Mouse (Mus musculus) cerebellum, adult 2 months (tissue): ENCODE measurements around the gene Dcaf11. TPM values are rescaled to one million over a fixed set of nuclear protein-coding genes. Genes with fewer than 3 reads are reported as not detected.
A peak's percentile ranks its signal among the peaks of the same experiment; 100 is the strongest.

Experiments used
- DNase-seq, 2 experiments: peaks; one replicate each; pipeline ENCODE4 v3.0.0; 2021
- H3K27ac ChIP-seq: fragments of 200-500 bp; 2 replicates; pipeline ENCODE4 v1.5.1; 2012; ENCODE audit warnings: low read length, control low read depth, inconsistent platforms; ENCODE audit not compliant: insufficient read depth
- H3K27me3 ChIP-seq: fragments of 200-500 bp; 2 replicates; pipeline ENCODE4 v1.6.1; 2012; ENCODE audit warnings: inconsistent platforms, mild to moderate bottlenecking, low read length, moderate library complexity; ENCODE audit not compliant: control insufficient read depth, insufficient read depth
- H3K4me1 ChIP-seq: fragments of 200-500 bp; 2 replicates; pipeline ENCODE4 v1.6.1; 2011; ENCODE audit warnings: low read length; ENCODE audit not compliant: control insufficient read depth, insufficient read depth
- H3K4me3 ChIP-seq: fragments of 200-500 bp; replicated peaks from 2 replicates; pipeline ENCODE3; 2011; ENCODE audit warnings: mild to moderate bottlenecking, low read depth, low read length, control low read depth; ENCODE audit not compliant: insufficient read depth
- CTCF ChIP-seq: fragments of 200-500 bp; IDR thresholded peaks from 2 replicates; pipeline ENCODE4 v1.5.1; 2011; ENCODE audit warnings: low read depth, mild to moderate bottlenecking, control low read depth, low read length, moderate library complexity, borderline replicate concordance; ENCODE audit not compliant: insufficient read depth
- POLR2A ChIP-seq: fragments of 200-500 bp; IDR thresholded peaks from 2 replicates; pipeline ENCODE4 v1.6.1; 2011; ENCODE audit warnings: low read length, control low read depth, borderline replicate concordance; ENCODE audit not compliant: insufficient read depth
- WGBS: fragments of 180-500 bp; shearing (Covaris S2); methylation state at CpG from one replicate; pipeline ENCODE4 v1.1.7; 2018; 5-methylcytosine and 5-hydroxymethylcytosine counted together
- polyA plus RNA-seq: library from polyadenylated mRNA; depleted of rRNA; stranded (reverse); fragments of >200 nt; gene quantifications from 2 replicates; pipeline ENCODE4 v1.2.3, GENCODE M21; 2012

Gene Dcaf11
- polyA plus RNA-seq, 1 experiment, result 115 TPM

DNA sequence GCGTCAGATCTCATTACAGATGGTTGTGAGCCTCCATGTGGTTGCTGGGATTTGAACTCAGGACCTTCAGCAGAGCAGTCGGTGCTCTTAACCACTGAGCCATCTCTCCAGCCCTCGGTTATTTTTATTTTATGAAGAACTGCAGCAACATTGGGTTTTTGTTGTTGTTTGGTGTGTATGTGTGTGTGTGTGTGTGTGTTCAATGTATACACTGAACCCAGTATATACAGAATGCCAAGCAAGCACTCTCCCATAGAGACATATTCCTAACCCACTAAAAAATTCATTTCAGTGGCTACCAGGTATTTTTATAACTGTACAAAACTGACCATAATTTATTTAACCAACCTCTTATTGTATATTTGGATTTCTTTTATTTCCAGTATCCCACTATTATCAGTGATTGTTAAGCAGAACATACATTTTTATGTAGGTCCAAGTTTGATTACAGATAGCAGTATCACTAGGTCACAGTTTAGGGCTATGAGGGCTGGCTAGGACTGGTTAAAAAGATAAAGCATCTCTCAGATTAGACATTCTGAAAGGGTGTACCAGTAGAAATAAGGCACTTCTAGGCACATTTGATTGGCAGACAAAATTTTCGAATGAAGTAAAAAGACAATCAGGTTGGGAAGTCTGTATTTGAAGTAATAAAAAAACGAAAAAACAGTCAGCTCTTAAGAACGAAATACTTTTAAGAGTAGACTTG, 912 bp upstream of the Dcaf11 start:
- 53% methylated on average over 6 of the region's 6 CpGs for whole genome bisulfite sequencing

GRCm38 (mm10) chr14:55560202-55561073, 632 bp downstream of the Dcaf11 start, which contains the start of gene A730061H03Rik:
Gene A730061H03Rik (minus strand): TSS chr14:55560406.
- peak; percentile 98 to 100 for DNase-seq
- peak within 1 kb of the TSS; percentile 84 for H3K4me3 ChIP-seq
- WGBS, result under 1% methylated on average over 51 of the region's 51 CpGs

More for the DNA sequence above, 912 bp upstream of the Dcaf11 start:
- Histone ChIP-seq H3K27me3 (no peaks in the 10 kb centered on the region), H3K4me3 (no peak overlapping the region), H3K4me1 (peaks cover 5% of the 10 kb centered on the region; the same call in 1 of the 2 replicates), H3K27ac (no peak overlapping the region)
- no peak for DNase-seq
- no peak for TF ChIP-seq POLR2A
- no peak for TF ChIP-seq CTCF

DNA sequence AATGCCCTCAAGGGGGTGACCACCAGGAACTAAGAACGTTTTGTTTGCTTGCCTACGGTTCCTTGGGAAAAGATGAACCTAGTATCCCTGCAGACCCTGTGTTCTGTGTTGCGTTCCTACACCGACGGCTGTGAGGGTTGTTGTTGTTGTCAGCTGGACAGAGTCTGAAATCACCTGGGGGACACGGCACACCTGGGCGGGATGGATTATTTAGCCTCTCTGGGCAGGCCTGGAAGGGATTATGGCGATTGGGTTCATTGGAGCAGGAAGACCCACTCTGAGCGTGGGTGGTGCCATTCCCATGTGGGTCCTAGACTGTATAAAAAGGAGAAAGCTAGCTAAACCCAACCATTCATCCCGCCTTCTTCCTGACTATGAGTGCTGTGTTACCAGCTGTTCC, 2.1 kb downstream of the Dcaf11 start:
- TF ChIP-seq CTCF (no peak), POLR2A (no peak)
- 85% methylated on average over 10 of the region's 10 CpGs for WGBS
- no peaks in the 10 kb centered on the region for H3K27me3 ChIP-seq
- H3K27ac ChIP-seq, result no peak overlapping the region
- no peak overlapping the region for H3K4me3 ChIP-seq
- H3K4me1 ChIP-seq, result peaks cover 5% of the 10 kb centered on the region; the same call in 1 of the 2 replicates
- DNase-seq, result no peak

More at GRCm38 (mm10) chr14:55560202-55561073, 632 bp downstream of the Dcaf11 start, which contains the start of gene A730061H03Rik:
- peaks cover 5% of the 10 kb centered on the region; the same call in 1 of the 2 replicates for H3K4me1 ChIP-seq
- TF ChIP-seq POLR2A (peak; percentile 82; the same call in 1 of the 2 replicates), CTCF (no peak; the same call in 1 of the 2 replicates)
- H3K27ac ChIP-seq, result peak within 1 kb of the TSS; percentile 93
- no peaks in the 10 kb centered on the region for H3K27me3 ChIP-seq

- TF ChIP-seq CTCF, result no peak
- no peak for TF ChIP-seq POLR2A
- no peak overlapping the region for H3K27ac ChIP-seq
- WGBS, result 91% methylated on average over 11 of the region's 11 CpGs
- H3K4me3 ChIP-seq, result no peak overlapping the region
- no peak for DNase-seq
- H3K27me3 ChIP-seq, result no peaks in the 10 kb centered on the region
- H3K4me1 ChIP-seq, result peaks cover 5% of the 10 kb centered on the region; the same call in 1 of the 2 replicates
Measured at GRCm38 (mm10) chr14:55563249-55563648, 3.4 kb downstream of the Dcaf11 start.

GRCm38 (mm10) chr14:55565748-55566147, 5.9 kb downstream of the Dcaf11 start:
- Histone ChIP-seq H3K27me3 (no peaks in the 10 kb centered on the region), H3K4me3 (no peak overlapping the region), H3K27ac (no peak overlapping the region), H3K4me1 (peaks cover 5% of the 10 kb centered on the region; the same call in 1 of the 2 replicates)
- no peak for TF ChIP-seq POLR2A
- TF ChIP-seq CTCF, result no peak
- whole genome bisulfite sequencing, result 76% methylated on average over 3 of the region's 3 CpGs
- DNase-seq, result no peak

- Histone ChIP-seq H3K27me3 (no peaks in the 10 kb centered on the region), H3K27ac (no peak overlapping the region), H3K4me3 (no peak overlapping the region), H3K4me1 (no peaks in the 10 kb centered on the region)
- WGBS, result 94% methylated on average over 3 of the region's 3 CpGs
- TF ChIP-seq POLR2A (no peak), CTCF (no peak)
- no peak for DNase-seq
Measured at GRCm38 (mm10) chr14:55567496-55567895, 7.7 kb downstream of the Dcaf11 start.

DNA sequence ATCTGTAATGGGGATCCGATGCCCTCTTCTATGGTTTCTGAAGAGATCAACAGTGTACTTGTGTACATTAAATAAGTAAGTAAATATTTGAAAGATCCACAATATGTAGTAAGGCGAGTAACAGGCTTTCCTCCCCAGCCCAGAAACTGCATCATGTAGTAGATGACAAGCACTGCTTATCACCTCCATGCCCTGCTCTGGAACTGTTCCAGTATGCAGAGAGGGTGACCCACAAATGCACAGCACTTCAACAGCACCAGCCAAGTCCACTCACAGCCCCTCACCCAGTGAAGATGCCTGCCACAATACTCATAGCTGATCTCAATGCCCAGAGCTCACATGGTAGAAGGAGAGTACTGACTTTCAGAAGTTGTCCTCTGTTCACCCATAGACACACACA, 10.8 kb downstream of the Dcaf11 start:
- Histone ChIP-seq H3K27me3 (no peaks in the 10 kb centered on the region), H3K4me1 (no peaks in the 10 kb centered on the region), H3K27ac (no peak overlapping the region), H3K4me3 (no peak overlapping the region)
- no peak for TF ChIP-seq CTCF
- no peak for TF ChIP-seq POLR2A
- WGBS, result 90% methylated on average over 2 of the region's 2 CpGs
- DNase-seq, result no peak
